Mouse (Mus musculus) kidney, postnatal 4 days (tissue): ENCODE measurements at regions not wholly inside any gene's neighbourhood (a gene's known extent, or its start where the extent isn't known, plus 50 kb on each side); places are given as distances from the start of the nearest gene placed in this dataset.

Source experiments
- DNase-seq, 2 experiments: peaks; one replicate each; pipeline ENCODE4 v3.0.0; 2021; ENCODE audit warnings: mixed read lengths in 2 of 2

DNA sequence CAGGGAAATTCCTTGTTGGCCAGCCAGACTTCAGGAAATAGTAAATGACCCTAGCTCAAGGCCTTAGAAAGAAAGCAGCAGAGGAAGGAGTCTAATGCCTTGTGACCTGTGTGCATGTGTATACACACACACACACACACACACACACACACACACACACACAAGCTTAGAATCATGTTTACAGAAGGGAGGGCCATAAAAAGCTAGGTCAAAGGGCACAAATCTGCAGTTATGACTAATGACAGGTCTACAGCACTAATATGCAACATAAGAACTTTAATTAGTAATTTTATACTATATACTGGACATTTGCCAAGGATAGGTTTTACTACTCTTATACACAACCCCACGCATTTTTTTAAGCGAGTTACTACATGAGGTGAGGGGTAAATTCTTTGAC, 149.4 kb downstream of the Nr2f2 start:
- DNase-seq = no peak

- peak in 1 of 2 experiments; percentile 2 for DNase-seq
Measured at GRCm38 (mm10) chr7:70213970-70214520, 152.5 kb downstream of the Nr2f2 start.

- no peak for DNase-seq
Measured at GRCm38 (mm10) chr7:70205900-70206299, 160.6 kb downstream of the Nr2f2 start.

- DNase-seq = no peak
Measured at GRCm38 (mm10) chr7:70200188-70200587, 166.3 kb downstream of the Nr2f2 start.

GRCm38 (mm10) chr7:70178956-70179355, 187.6 kb downstream of the Nr2f2 start:
- DNase-seq = no peak

DNA sequence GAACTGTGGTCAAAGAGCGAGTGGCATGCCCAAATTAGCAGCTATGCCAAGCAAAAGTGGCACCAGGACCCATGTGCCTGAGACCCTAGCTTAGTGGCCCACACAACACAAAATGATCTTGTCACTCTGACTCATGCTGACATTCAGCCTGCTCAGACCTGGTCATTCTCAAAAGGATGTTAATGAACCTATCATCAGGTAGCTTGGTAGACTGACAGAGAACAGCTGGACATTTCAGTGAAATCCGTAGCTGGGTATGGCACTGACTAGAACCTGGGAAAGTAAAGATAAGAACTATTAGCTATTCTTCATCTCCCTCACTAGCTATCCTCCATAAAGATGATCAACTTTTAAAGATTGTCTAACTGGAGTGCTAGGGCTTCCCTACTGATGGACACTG, 188.5 kb downstream of the Nr2f2 start:
- DNase-seq = no peak

DNA sequence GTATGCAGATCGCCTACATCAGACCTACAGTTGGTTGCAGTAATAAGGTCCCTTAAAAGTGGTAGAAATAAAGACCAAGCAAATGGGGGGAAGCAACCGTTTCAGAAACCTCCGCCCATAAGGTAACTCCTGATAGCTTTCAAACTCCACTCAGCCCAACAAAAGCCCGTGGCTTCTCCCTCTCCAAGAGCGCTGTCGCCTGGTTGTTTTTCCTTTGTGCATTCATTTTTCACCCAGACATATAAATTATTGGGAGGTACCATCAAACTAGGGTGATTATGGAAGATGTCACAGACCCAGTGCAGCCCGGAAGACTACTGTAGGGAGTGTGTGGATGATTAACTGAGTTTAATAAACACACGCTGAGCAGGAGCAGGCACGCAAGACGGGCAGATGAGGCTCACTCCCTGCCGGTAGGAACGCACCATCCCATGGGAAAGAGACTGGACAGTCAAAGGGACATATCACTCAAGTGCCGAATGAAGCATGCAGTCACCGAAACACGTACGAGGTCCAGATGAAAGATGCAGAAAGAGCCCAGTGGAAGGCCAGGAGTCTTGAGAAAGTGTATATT, 189.8 kb downstream of the Nr2f2 start:
- DNase-seq = peak; percentile 11 to 39

- no peak for DNase-seq
Measured at GRCm38 (mm10) chr7:70176086-70176485, 190.4 kb downstream of the Nr2f2 start.

DNA sequence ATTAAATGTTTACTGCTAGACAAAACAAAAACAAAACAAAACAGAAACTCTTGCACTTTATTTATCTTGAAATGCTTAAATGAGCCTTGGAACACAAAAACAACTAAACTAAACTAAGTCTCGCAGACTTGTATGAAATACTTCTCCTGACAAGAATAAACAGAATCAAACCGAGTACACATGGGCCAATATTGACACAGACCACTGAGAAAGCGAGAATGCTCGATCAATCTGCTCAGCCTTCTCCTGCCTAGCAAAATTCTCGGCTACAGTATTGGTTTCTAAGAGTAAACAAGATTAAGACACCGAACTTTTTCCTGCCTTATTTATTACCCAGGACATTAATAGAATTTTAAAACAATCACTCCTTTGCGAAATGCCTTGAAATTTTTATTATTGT, 194.1 kb downstream of the Nr2f2 start:
- no peak for DNase-seq

DNA sequence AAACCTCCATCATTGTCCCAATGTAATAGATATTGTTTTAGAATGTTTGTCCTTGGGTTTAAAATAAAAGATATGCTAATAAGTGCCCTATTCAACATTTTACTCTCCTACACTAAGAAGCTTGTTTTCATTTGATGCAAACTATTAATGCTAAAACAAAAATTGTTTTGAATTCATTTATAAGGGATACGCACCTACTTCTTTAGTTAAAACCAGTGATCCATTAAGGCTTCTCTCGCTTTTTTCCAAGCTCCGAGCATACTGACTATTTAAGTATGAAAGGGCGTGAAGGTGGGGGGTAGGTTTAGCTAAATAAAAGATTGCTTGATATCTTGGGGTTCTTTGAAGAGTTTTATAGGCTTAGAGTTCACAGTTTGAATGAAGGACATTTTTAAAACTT, 195.1 kb downstream of the Nr2f2 start:
- DNase-seq = no peak

GRCm38 (mm10) chr7:70168080-70168479, 198.5 kb downstream of the Nr2f2 start:
- DNase-seq = no peak

GRCm38 (mm10) chr7:70166081-70166480, 200.5 kb downstream of the Nr2f2 start:
- no peak for DNase-seq

GRCm38 (mm10) chr7:70165501-70165900, 201.0 kb downstream of the Nr2f2 start:
- no peak for DNase-seq

DNA sequence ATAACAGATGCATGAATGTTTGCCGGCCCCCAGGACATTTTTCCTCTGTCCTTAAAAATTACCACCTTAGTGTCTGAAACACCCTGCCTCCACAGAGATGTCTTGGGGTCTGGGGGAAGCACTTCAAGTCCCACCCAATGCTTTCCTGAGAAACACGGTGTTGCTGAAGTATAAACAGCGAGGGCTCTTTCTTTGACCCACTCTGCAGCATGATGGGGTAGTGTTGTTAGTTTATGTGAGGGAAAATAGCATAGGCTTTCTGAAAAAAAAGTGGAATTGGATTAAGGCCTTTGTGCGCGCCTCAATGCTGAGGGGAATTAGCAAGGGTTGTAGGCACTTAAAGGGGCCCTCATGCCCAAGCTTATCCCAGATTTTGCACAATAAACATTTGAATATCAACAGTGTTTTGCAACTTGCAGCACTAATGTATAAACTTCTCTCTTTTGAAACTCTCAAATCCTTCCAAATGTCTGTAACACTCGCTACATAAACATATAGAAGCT, 201.8 kb downstream of the Nr2f2 start:
- no peak for DNase-seq

DNA sequence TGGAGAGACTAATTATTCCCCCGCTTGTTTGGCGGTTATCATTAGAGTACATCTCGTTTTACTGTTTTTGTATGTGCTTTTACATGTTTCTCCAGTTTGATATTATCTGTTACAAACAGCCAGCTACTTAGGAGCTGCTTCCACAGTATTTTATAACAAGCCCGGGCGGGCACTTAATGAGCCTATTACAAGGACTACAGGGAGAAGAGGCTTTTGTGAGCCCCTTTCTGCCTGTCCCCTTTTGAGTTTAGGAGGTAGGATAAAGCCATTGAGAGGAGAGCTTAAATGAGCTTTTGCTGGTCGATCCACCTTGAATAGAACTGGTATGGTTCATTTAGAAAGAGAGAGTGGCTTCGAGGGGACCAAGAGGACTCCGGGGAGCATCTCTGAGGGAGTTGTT, 208.0 kb downstream of the Nr2f2 start:
- DNase-seq = no peak

DNA sequence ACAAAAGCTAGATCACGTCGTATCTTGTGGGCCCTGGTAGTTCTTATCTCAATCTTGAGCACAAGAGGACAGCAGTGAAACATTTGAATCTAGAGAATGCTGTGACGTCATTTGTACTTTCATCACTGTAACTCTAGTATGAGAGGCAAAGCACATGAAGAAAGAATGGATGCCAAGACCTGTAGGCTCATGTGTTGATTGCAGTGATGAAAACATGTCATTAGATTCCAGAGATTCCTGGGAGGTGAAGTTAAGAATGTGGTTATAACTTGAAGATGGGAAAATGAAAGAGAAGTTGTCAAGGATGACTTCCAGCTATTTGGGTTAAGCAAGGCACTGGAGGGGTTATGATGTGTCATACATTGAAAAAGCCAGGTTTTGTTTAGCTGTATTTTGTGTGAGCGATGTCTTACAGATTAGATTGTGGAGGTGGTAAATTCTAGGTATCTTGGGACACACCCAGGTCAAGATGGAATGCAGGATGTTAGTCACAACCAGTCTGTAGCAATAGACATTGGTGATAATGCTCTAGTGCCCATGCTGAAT, 221.7 kb downstream of the Nr2f2 start:
- no peak for DNase-seq

GRCm38 (mm10) chr7:70136837-70137236, 229.7 kb downstream of the Nr2f2 start:
- no peak for DNase-seq

DNA sequence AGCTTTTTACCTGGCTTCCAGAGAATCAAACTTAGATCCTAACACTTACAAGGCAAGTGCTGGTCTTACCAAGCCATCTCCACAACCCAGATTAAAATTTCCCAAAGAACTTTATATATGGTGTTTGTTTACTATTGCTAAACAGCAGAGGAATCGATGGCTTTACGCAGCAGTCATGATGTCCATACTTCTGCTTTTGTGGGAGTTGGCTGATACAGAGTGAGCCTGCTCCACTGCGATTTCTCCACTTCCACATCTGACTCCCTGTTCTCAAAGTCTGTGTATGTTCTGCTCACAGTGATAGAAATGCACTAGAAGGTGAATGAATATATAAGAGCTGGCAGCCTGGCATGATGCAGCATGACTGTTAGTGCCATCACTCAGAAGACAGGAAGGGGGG, 231.1 kb downstream of the Nr2f2 start:
- no peak for DNase-seq

DNA sequence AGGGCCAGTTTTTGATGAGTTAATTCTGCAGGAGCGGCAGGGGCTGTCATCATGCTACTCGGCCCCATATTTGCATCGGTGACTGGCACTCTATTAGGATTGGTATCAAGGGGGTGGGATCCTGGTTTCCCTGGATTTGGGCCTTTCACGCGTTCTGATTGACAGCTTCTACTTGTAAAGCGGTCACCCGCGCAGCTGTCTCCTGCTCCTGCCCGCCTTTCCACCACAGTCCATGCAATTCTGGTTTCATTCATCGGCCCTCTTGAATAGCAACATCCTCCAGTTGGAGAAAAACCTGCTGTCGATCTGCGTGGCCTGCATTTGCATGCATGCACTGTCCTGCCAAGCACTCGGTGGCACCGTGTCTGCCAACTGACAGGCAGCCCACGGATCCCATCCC, 236.6 kb downstream of the Nr2f2 start:
- no peak for DNase-seq

DNA sequence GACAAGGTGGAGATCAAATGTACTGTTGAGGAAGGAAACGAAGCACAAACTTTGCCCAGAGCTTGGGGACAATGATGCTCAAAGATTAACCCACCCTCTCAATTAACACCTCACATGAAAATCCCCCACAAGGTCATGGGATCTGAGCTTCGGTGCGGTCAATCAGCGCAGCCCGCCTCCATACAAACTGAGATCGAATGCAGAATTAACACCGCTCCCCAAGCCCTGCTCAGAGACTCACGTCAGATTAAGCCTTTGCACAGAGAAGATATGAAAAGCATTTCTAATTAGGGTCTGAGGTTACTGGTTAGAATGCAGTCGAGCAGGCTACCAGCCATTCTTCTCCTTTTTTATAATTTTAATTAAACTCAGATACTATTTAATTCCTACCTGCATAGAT, 243.7 kb downstream of the Nr2f2 start:
- DNase-seq = no peak

GRCm38 (mm10) chr7:70119517-70119916, 247.0 kb downstream of the Nr2f2 start:
- no peak for DNase-seq

DNA sequence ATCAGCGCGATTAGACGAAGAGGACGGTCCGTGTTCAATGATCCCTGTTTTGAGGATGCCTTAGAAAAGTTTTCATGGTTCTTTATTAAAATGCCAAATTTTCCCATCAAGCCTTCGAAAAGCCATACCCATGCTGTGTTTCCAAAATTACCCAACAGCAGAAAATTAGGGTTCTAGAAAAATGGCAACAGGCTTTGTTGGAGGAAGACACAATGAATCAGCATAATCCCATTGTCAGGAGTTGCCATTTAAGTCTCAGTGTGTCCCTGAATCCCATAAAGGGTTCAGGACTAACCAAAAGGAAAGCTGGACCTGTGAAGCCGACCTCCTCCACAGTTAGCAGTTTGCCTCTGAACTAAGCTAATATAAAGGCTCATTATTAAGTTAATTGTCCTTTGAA, 247.6 kb downstream of the Nr2f2 start:
- no peak for DNase-seq

DNA sequence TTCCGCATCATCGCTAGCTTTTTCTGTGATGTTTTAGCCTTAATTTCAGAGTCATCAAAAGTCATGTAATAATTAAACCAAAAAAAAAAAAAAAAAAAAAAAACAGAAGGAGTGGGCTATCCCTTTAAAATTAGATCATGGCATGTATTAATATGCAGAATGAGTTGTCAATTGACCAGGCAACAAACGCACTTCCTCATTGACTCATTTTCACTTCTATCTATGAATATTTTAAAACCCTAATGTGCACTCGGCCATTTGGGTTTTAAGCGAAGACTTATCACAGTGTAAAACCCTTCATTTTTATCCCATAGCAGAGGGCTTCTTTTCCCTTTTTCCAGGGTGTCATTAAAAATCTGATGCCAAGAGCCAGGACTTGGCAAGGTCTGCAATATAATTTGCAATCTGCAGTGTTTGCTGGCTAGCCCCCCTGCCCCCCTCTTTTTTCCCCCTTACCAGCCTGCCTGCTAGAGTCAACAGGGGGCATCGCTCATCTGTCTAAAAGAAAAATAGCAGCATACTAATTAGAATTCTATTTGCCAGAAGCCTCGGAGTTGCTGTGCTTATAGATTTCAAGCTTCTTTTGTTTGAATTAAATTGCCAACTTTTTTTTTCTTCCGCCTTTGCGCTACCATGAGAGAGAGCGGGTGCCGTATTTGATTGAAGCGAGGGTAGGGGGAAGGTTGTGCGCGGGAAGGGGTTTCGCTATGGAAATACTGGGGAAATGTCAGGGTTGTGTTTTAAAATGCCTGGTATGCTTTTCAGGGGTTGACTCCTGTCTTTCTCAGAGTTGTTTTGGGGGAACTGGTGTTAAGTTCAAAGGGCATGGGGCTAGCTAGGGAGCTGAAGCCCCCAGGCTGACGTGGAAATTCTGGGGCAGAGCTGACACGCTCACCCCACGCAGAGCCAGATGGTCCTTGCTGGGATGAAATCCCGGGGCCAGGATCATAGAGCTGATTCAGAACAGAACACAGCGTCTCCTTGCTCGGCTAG, 248.3 kb downstream of the Nr2f2 start:
- peak; percentile 13 to 14 for DNase-seq

DNA sequence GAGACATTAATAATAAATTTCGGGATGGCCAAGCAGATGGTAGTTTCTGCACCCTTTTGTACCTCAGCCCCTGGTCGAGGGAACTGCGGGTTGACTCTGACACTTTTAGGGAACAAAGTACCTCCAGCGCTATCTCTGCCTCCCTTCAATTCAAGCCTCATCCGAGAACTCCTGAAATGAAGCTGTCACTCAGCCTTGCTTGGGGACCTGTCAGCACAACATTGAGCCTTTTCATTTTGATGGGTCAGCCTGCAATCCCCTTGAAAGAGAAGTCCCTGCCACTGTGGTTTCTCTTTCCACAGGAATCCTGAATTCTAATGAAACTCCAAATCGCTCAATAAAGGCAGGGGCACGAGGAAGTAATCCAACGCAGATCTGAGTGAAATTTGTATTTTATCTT, 257.5 kb downstream of the Nr2f2 start:
- no peak for DNase-seq
